Mouse (Mus musculus): ENCODE measurements around the gene Vmn2r73.
"Not testable (repeated sequence)": the region's sequence is repeated elsewhere in the genome, so short reads cannot be mapped to it uniquely, and the experiment has no call there.

Vmn2r73 gene

GRCm38 (mm10) chr7:85876166-85876565 is at the start of gene Vmn2r73:
TSS of gene Vmn2r73 (minus strand) at chr7:85876266.
- DNase-seq (ENCODE audit: low read depth, low spot score) = no peak

GRCm38 (mm10) chr7:85840090-85840948 is 35.7 kb downstream of the Vmn2r73 start:
- no peak for DNase-seq (ENCODE audit: low read depth, low spot score)

- not testable (repeated sequence) for DNase-seq (ENCODE audit: low read depth, low spot score)
Measured at GRCm38 (mm10) chr7:85818092-85818491, 58.0 kb downstream of the Vmn2r73 start.

Measured in retina, adult 2 months (tissue).